Mouse (Mus musculus): Measurements from ENCODE around the gene Mucl3. TPM values are rescaled to one million over a fixed set of nuclear protein-coding genes. Genes with fewer than 3 reads are reported as not detected.
A peak's percentile ranks its signal among the peaks of the same experiment; 100 is the strongest.

Gene Mucl3
- polyA plus RNA-seq, 1 experiment from 2014 or later, result not detected

DNA sequence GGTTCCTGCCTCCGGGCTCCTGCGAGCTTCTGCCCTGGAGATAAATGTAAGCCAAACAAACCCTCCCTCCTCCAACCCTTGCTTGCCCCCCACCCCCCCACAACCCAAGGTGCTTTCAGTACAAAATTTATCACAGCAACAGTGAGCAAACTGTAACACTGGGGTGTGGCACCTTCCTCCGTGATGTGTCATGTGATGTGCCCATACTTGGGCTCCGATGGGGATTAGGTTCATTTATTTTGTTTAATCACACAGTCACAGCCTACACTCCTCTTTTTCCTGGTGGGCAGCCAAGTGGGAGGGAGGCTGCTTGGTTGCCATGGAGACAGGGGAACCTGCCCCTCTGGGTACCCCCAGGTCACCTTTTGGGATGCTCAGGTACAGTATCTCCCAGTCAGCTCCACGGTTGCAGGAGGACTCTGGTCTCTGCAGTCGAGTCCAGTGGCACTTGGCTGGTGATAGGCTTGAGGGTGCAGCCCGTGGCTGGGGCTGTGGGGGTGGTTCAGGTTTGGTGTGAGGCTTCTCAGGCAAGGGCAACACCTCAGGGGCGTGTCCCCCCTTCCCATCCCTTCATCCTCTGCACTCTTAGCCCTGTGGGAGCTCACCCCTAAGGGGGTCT is 41.6 kb downstream of the Mucl3 start:
- no peaks in the 10 kb centered on the region for H3K4me1 ChIP-seq (ENCODE audit: control insufficient read depth, insufficient read depth, low read length)
- no peak overlapping the region for H3K27ac ChIP-seq (ENCODE audit: low read depth, low read length)
- H3K4me3 ChIP-seq (ENCODE audit: low read depth, low read length), result no peak overlapping the region
- H3K9ac ChIP-seq (ENCODE audit: low read length), result no peak overlapping the region
- DNase-seq (ENCODE audit: low spot score), result no peak
- H3K36me3 ChIP-seq (ENCODE audit: control insufficient read depth, insufficient read depth, low read length), result no peaks in the 10 kb centered on the region
- H3K27me3 ChIP-seq (ENCODE audit: control insufficient read depth, insufficient read depth, low read length), result no peaks in the 10 kb centered on the region
- 59% methylated on average over 8 of the region's 8 CpGs for WGBS
- no peak overlapping the region for H3K4me2 ChIP-seq (ENCODE audit: low read depth)
- ATAC-seq (ENCODE audit: insufficient read depth, low FRiP score, low TSS enrichment), result no peak
- H3K9me3 ChIP-seq (ENCODE audit: control insufficient read depth, low read length), result no peaks in the 10 kb centered on the region

- 69% methylated on average over 2 of the region's 2 CpGs for WGBS
Observed at GRCm38 (mm10) chr17:35601249-35601648, 42.2 kb downstream of the Mucl3 start, which contains the start of gene Sfta2. Sfta2 (plus strand) TSS chr17:35601549.

DNA sequence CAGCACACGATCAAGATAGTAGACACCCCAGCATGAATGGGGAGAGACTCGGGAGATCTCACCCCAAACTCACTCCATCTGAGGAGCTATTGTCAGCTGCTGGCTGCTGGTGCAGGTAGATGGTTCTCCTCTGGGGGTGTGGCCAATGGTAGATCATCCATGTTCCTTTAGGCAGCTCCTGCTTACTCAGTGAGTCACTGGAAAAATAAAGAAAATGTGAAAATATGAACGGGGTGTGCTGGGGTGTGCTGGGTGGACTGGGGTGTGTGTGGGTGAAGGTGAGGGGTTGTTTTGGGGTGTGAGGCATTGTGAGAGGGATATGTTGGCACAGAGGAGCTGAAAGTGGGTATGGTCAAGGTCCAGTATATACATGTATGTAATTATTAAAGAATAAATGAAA is 46.1 kb downstream of the Mucl3 start:
- 89% methylated on average over 3 of the region's 3 CpGs for WGBS
- Histone ChIP-seq H3K4me3 (ENCODE audit: low read depth, low read length) (no peak overlapping the region), H3K9me3 (ENCODE audit: control insufficient read depth, low read length) (no peaks in the 10 kb centered on the region), H3K27me3 (ENCODE audit: control insufficient read depth, insufficient read depth, low read length) (no peaks in the 10 kb centered on the region), H3K27ac (ENCODE audit: low read depth, low read length) (no peak overlapping the region), H3K4me2 (ENCODE audit: low read depth) (no peak overlapping the region), H3K4me1 (ENCODE audit: control insufficient read depth, insufficient read depth, low read length) (no peaks in the 10 kb centered on the region), H3K36me3 (ENCODE audit: control insufficient read depth, insufficient read depth, low read length) (no peaks in the 10 kb centered on the region), H3K9ac (ENCODE audit: low read length) (no peak overlapping the region)
- no peak for DNase-seq (ENCODE audit: low spot score)
- ATAC-seq (ENCODE audit: insufficient read depth, low FRiP score, low TSS enrichment), result no peak

More at GRCm38 (mm10) chr17:35601249-35601648, 42.2 kb downstream of the Mucl3 start, which contains the start of gene Sfta2:
- Histone ChIP-seq H3K9ac (ENCODE audit: low read length) (no peak within 1 kb of the TSS), H3K4me3 (ENCODE audit: low read depth, low read length) (no peak within 1 kb of the TSS), H3K4me1 (ENCODE audit: control insufficient read depth, insufficient read depth, low read length) (no peaks in the 10 kb centered on the region), H3K4me2 (ENCODE audit: low read depth) (no peak within 1 kb of the TSS), H3K36me3 (ENCODE audit: control insufficient read depth, insufficient read depth, low read length) (no peaks in the 10 kb centered on the region), H3K27me3 (ENCODE audit: control insufficient read depth, insufficient read depth, low read length) (no peaks in the 10 kb centered on the region), H3K27ac (ENCODE audit: low read depth, low read length) (no peak within 1 kb of the TSS), H3K9me3 (ENCODE audit: control insufficient read depth, low read length) (no peaks in the 10 kb centered on the region)
- DNase-seq (ENCODE audit: low spot score) (no peak), ATAC-seq (ENCODE audit: insufficient read depth, low FRiP score, low TSS enrichment) (no peak)

DNA sequence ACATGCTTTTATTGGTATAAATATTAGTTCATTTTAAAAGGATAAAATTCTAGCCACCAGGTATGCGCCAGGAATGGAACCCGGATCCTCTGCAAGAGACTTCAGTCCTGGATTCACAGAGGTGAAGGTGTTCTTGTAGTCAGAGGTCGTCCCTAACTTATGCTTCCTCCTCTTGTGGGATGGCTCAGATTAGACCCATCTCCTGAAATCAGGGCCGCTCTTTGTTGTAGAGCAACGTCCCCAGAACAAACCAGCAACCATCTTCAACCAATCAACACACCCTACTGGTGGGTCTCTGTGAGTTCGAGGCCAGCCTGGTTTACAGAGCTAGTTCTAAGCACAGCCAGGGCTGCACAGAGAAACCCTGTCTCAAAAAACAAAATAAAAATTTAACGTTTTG is 49.0 kb downstream of the Mucl3 start:
- WGBS, result 82% methylated on average over 7 of the region's 7 CpGs
- no peak overlapping the region for H3K4me2 ChIP-seq (ENCODE audit: low read depth)
- no peak for ATAC-seq (ENCODE audit: insufficient read depth, low FRiP score, low TSS enrichment)
- no peaks in the 10 kb centered on the region for H3K4me1 ChIP-seq (ENCODE audit: control insufficient read depth, insufficient read depth, low read length)
- DNase-seq (ENCODE audit: low spot score), result no peak
- H3K9me3 ChIP-seq (ENCODE audit: control insufficient read depth, low read length), result no peaks in the 10 kb centered on the region
- no peak overlapping the region for H3K4me3 ChIP-seq (ENCODE audit: low read depth, low read length)
- H3K27me3 ChIP-seq (ENCODE audit: control insufficient read depth, insufficient read depth, low read length), result no peaks in the 10 kb centered on the region
- H3K27ac ChIP-seq (ENCODE audit: low read depth, low read length), result no peak overlapping the region
- no peaks in the 10 kb centered on the region for H3K36me3 ChIP-seq (ENCODE audit: control insufficient read depth, insufficient read depth, low read length)
- H3K9ac ChIP-seq (ENCODE audit: low read length), result no peak overlapping the region

GRCm38 (mm10) chr17:35593786-35594185 is 49.7 kb downstream of the Mucl3 start:
- Histone ChIP-seq H3K27me3 (ENCODE audit: control insufficient read depth, insufficient read depth, low read length) (no peaks in the 10 kb centered on the region), H3K27ac (ENCODE audit: low read depth, low read length) (no peak overlapping the region), H3K4me1 (ENCODE audit: control insufficient read depth, insufficient read depth, low read length) (no peaks in the 10 kb centered on the region), H3K4me2 (ENCODE audit: low read depth) (no peak overlapping the region), H3K36me3 (ENCODE audit: control insufficient read depth, insufficient read depth, low read length) (no peaks in the 10 kb centered on the region), H3K9me3 (ENCODE audit: control insufficient read depth, low read length) (no peaks in the 10 kb centered on the region), H3K4me3 (ENCODE audit: low read depth, low read length) (no peak overlapping the region), H3K9ac (ENCODE audit: low read length) (no peak overlapping the region)
- 39% methylated on average over 4 of the region's 4 CpGs for WGBS
- ATAC-seq (ENCODE audit: insufficient read depth, low FRiP score, low TSS enrichment), result no peak
- no peak for DNase-seq (ENCODE audit: low spot score)

DNA sequence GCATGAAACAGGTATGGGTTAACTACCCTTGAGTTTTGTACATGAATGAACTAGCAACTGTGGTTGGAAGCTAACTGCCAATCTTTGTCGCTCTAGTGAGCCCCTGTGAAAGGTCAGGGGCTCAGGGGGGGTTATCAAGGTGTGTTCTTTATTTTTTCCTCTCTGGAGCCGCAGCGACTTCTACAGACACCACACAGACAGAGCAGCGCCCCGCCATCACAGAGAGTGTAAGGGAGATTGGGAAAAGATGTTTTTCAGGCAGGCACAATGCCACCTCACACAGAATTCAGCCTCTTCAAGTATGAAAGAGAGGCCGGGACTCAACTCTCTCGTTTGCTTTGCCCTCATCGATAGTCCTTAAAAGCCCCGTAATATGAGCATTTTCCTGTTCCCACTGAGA is 51.4 kb downstream of the Mucl3 start:
- 88% methylated on average over 9 of the region's 9 CpGs for WGBS
- no peaks in the 10 kb centered on the region for H3K9me3 ChIP-seq (ENCODE audit: control insufficient read depth, low read length)
- DNase-seq (ENCODE audit: low spot score) (no peak), ATAC-seq (ENCODE audit: insufficient read depth, low FRiP score, low TSS enrichment) (no peak)
- H3K27ac ChIP-seq (ENCODE audit: low read depth, low read length), result no peak overlapping the region
- H3K4me3 ChIP-seq (ENCODE audit: low read depth, low read length), result no peak overlapping the region
- H3K4me2 ChIP-seq (ENCODE audit: low read depth), result no peak overlapping the region
- H3K36me3 ChIP-seq (ENCODE audit: control insufficient read depth, insufficient read depth, low read length), result no peaks in the 10 kb centered on the region
- H3K9ac ChIP-seq (ENCODE audit: low read length), result no peak overlapping the region
- no peaks in the 10 kb centered on the region for H3K27me3 ChIP-seq (ENCODE audit: control insufficient read depth, insufficient read depth, low read length)
- no peaks in the 10 kb centered on the region for H3K4me1 ChIP-seq (ENCODE audit: control insufficient read depth, insufficient read depth, low read length)

DNA sequence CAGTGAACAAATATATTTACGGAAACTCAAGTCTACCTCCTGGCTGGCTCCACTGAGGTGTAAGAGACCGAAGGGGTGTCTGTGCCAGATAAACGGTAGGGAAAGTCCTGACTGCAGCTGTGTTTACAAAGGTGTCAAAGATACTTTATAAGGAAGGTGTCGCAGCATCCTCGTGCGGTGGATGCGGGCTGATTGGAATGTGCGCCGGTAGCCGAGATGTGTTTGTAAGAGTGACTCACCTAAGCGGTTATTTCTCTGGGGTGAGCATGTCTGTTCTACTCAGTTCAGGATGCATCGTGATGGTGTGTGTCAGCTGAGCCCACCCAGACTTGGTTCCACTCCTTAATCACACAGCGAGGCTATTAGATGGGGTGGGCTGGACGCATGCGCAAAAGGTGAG is 51.8 kb downstream of the Mucl3 start:
- H3K4me2 ChIP-seq (ENCODE audit: low read depth), result no peak overlapping the region
- WGBS, result 93% methylated on average over 15 of the region's 15 CpGs
- H3K9ac ChIP-seq (ENCODE audit: low read length), result no peak overlapping the region
- no peaks in the 10 kb centered on the region for H3K4me1 ChIP-seq (ENCODE audit: control insufficient read depth, insufficient read depth, low read length)
- no peak overlapping the region for H3K4me3 ChIP-seq (ENCODE audit: low read depth, low read length)
- no peaks in the 10 kb centered on the region for H3K9me3 ChIP-seq (ENCODE audit: control insufficient read depth, low read length)
- H3K27ac ChIP-seq (ENCODE audit: low read depth, low read length), result no peak overlapping the region
- ATAC-seq (ENCODE audit: insufficient read depth, low FRiP score, low TSS enrichment), result no peak
- H3K36me3 ChIP-seq (ENCODE audit: control insufficient read depth, insufficient read depth, low read length), result no peaks in the 10 kb centered on the region
- no peak for DNase-seq (ENCODE audit: low spot score)
- H3K27me3 ChIP-seq (ENCODE audit: control insufficient read depth, insufficient read depth, low read length), result no peaks in the 10 kb centered on the region

DNA sequence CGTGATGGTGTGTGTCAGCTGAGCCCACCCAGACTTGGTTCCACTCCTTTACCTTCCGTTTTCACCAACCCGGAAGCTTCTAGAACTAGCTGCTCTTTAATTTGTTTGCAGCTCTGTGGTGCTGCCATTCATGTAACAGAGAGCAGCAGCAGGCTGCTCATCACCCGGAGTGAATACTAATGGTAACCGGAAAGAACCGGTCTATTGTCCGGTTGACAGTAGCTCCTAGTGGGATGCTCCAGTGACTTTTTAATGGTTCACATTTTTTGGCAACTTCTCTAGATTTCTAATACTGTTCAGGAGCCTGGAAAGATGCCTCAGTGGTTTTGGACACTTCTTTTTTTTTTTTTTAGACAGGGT is 52.3 kb downstream of the Mucl3 start:
- Histone ChIP-seq H3K27ac (ENCODE audit: low read depth, low read length) (no peak overlapping the region), H3K4me3 (ENCODE audit: low read depth, low read length) (no peak overlapping the region), H3K27me3 (ENCODE audit: control insufficient read depth, insufficient read depth, low read length) (no peaks in the 10 kb centered on the region), H3K9ac (ENCODE audit: low read length) (no peak overlapping the region), H3K4me2 (ENCODE audit: low read depth) (no peak overlapping the region), H3K9me3 (ENCODE audit: control insufficient read depth, low read length) (no peaks in the 10 kb centered on the region), H3K4me1 (ENCODE audit: control insufficient read depth, insufficient read depth, low read length) (no peaks in the 10 kb centered on the region), H3K36me3 (ENCODE audit: control insufficient read depth, insufficient read depth, low read length) (no peaks in the 10 kb centered on the region)
- 87% methylated on average over 7 of the region's 7 CpGs for WGBS
- DNase-seq (ENCODE audit: low spot score) (peak; percentile 19), ATAC-seq (ENCODE audit: insufficient read depth, low FRiP score, low TSS enrichment) (peak; percentile 16; the same call in 1 of the 2 replicates)

DNA sequence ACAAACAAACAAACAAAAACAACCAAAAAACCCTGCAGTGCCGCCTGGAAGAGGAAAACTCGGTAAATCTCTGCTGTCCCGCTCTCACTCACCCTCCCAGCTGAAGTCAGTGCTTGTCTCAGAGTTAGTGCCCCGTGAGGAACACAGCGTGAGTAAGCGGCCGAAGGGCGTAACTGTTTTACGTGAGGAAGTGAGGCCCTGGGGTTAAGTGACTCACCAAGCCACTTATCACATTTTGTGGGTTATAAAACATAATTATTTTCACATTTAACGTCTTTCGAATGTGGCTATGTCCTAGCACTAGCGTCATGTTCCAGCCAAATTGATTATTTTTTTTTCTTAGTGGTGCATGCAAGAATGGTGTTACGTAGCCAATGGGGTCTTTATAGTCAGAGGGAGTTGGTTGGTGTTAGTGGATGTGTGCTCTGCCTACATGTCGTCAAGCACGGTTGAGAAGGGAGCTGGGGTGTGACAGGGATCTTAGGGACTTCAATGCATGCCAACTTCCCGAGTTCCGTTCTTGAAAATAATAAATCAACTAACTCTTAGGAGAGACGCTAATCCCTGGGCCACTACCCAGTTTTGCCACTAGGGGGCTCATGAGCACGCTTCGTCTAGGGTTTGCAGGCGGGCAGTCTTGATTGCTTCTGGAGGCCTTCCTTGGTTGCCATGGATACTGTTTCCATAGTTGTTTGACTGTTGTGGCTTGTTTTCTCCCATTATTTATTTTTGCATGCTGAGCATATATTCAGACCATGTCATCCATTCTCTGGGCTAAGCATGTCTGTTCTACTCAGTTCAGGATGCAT is 52.9 kb downstream of the Mucl3 start:
- Histone ChIP-seq H3K36me3 (ENCODE audit: control insufficient read depth, insufficient read depth, low read length) (no peaks in the 10 kb centered on the region), H3K9me3 (ENCODE audit: control insufficient read depth, low read length) (no peaks in the 10 kb centered on the region), H3K4me3 (ENCODE audit: low read depth, low read length) (no peak overlapping the region), H3K9ac (ENCODE audit: low read length) (no peak overlapping the region), H3K27me3 (ENCODE audit: control insufficient read depth, insufficient read depth, low read length) (no peaks in the 10 kb centered on the region), H3K27ac (ENCODE audit: low read depth, low read length) (no peak overlapping the region), H3K4me2 (ENCODE audit: low read depth) (no peak overlapping the region), H3K4me1 (ENCODE audit: control insufficient read depth, insufficient read depth, low read length) (no peaks in the 10 kb centered on the region)
- ATAC-seq (ENCODE audit: insufficient read depth, low FRiP score, low TSS enrichment) (peak; percentile 27; the same call in 1 of the 2 replicates), DNase-seq (ENCODE audit: low spot score) (peak; percentile 83)
- WGBS, result 52% methylated on average over 21 of the region's 21 CpGs
